Mouse (Mus musculus) hindbrain, embryonic 15.5 days (tissue): ENCODE measurements at regions not wholly inside any gene's neighbourhood (a gene's known extent, or its start where the extent isn't known, plus 50 kb on each side); places are given as distances from the start of the nearest gene placed in this dataset.

Experiments
- ATAC-seq: fragments of 200-750 bp; cut with Nextera tagmentation; 2 replicates; pipeline ENCODE4 v1.8.0; 2017; ENCODE audit warnings: low read depth, moderate number of reproducible peaks, moderate TSS enrichment; ENCODE audit not compliant: low FRiP score
- H3K27ac ChIP-seq: fragments of 300-500 bp; sonication (generic); replicated peaks from 2 replicates; pipeline ENCODE4 v1.5.1; 2015; ENCODE audit warnings: mild to moderate bottlenecking, inconsistent platforms
- H3K27me3 ChIP-seq: fragments of 300-500 bp; sonication (generic); 2 replicates; pipeline ENCODE4 v1.6.1; 2015; ENCODE audit warnings: control low read depth, inconsistent platforms
- H3K36me3 ChIP-seq: fragments of 300-500 bp; sonication (generic); 2 replicates; pipeline ENCODE4 v1.6.1; 2015; ENCODE audit warnings: control low read depth, inconsistent platforms
- H3K4me1 ChIP-seq: fragments of 300-500 bp; sonication (generic); replicated peaks from 2 replicates; pipeline ENCODE4 v1.6.1; 2015; ENCODE audit warnings: control low read depth, inconsistent platforms
- H3K4me2 ChIP-seq: fragments of 300-500 bp; sonication (generic); 2 replicates; pipeline ENCODE4 v1.6.1; 2015; ENCODE audit warnings: moderate library complexity, mild to moderate bottlenecking, inconsistent platforms
- H3K4me3 ChIP-seq: fragments of 300-500 bp; sonication (generic); 2 replicates; pipeline ENCODE4 v1.5.1; 2015; ENCODE audit warnings: mild to moderate bottlenecking, inconsistent platforms
- H3K9ac ChIP-seq: fragments of 300-500 bp; sonication (generic); 2 replicates; pipeline ENCODE4 v1.6.1; 2015; ENCODE audit warnings: inconsistent platforms
- H3K9me3 ChIP-seq: fragments of 300-500 bp; sonication (generic); 2 replicates; pipeline ENCODE4 v1.6.1; 2016; ENCODE audit warnings: control low read depth, inconsistent platforms
- WGBS: fragments of 180-500 bp; shearing (Covaris S2); methylation state at CpG from one replicate; pipeline ENCODE4 v1.1.7; 2015; 5-methylcytosine and 5-hydroxymethylcytosine counted together

- WGBS, result 66% methylated on average over 5 of the region's 5 CpGs
- H3K9ac ChIP-seq, result no peak overlapping the region
Measured at GRCm38 (mm10) chr19:27148330-27148729, 68.0 kb upstream of the Vldlr start.

GRCm38 (mm10) chr19:27149567-27149966, 66.7 kb upstream of the Vldlr start:
- no peaks in the 10 kb centered on the region for H3K36me3 ChIP-seq
- 92% methylated on average over 4 of the region's 4 CpGs for WGBS
- no peak overlapping the region for H3K4me2 ChIP-seq
- H3K27ac ChIP-seq, result no peak overlapping the region
- no peaks in the 10 kb centered on the region for H3K9me3 ChIP-seq
- no peak overlapping the region for H3K4me3 ChIP-seq
- no peaks in the 10 kb centered on the region for H3K4me1 ChIP-seq
- no peak for ATAC-seq
- no peaks in the 10 kb centered on the region for H3K27me3 ChIP-seq
- no peak overlapping the region for H3K9ac ChIP-seq

More at GRCm38 (mm10) chr19:27148330-27148729, 68.0 kb upstream of the Vldlr start:
- Histone ChIP-seq H3K9me3 (no peaks in the 10 kb centered on the region), H3K27ac (no peak overlapping the region), H3K4me2 (no peak overlapping the region), H3K27me3 (no peaks in the 10 kb centered on the region), H3K36me3 (no peaks in the 10 kb centered on the region), H3K4me1 (0 out of 2 replicates have a peak, but pooled peaks cover under 1% of the 10 kb centered on the region), H3K4me3 (no peak overlapping the region)
- no peak for ATAC-seq

DNA sequence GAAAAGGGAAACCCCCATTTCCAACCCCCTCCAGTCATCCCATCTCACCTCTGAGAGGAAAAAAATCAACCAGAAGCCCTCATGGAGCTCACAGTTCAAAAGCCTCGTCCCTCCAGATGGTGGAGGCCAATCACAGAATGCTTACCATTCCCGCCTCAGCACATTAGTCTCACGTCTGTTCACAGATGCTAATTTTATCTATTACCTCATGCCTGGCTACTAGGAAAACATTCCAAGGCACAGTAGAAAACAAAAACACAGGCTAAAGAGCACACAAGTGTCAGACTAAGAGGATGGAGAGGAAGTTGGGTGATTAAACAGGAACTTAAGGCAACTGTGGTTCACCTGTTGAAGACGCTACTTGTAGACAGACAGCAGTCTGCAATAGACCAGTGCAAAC, 54.4 kb upstream of the Vldlr start:
- ATAC-seq, result no peak
- WGBS, result 70% methylated on average over 4 of the region's 4 CpGs
- no peaks in the 10 kb centered on the region for H3K36me3 ChIP-seq
- no peak overlapping the region for H3K9ac ChIP-seq
- H3K9me3 ChIP-seq, result no peaks in the 10 kb centered on the region
- H3K4me1 ChIP-seq, result no peaks in the 10 kb centered on the region
- no peak overlapping the region for H3K27ac ChIP-seq
- H3K4me2 ChIP-seq, result no peak overlapping the region
- no peaks in the 10 kb centered on the region for H3K27me3 ChIP-seq
- H3K4me3 ChIP-seq, result no peak overlapping the region
